Mouse (Mus musculus): Measurements from ENCODE around the gene Lrrfip1.

The Lrrfip1 gene

GRCm38 (mm10) chr1:91085686-91086085 lies 87.1 kb downstream of the Lrrfip1 start:
- DNase-seq (ENCODE audit: low read depth, low spot score): no peak

- no peak for DNase-seq (ENCODE audit: low read depth, low spot score)
Measured at GRCm38 (mm10) chr1:91086325-91086724, 87.8 kb downstream of the Lrrfip1 start.

- no peak for DNase-seq (ENCODE audit: low read depth, low spot score)
Measured at GRCm38 (mm10) chr1:91086748-91087147, 88.2 kb downstream of the Lrrfip1 start.

- DNase-seq (ENCODE audit: low read depth, low spot score): no peak
Measured at GRCm38 (mm10) chr1:91088027-91088426, 89.5 kb downstream of the Lrrfip1 start.

GRCm38 (mm10) chr1:91088941-91089340 lies 90.4 kb downstream of the Lrrfip1 start:
- DNase-seq (ENCODE audit: low read depth, low spot score): no peak

- no peak for DNase-seq (ENCODE audit: low read depth, low spot score)
Measured at GRCm38 (mm10) chr1:91090456-91090855, 91.9 kb downstream of the Lrrfip1 start.

GRCm38 (mm10) chr1:91092451-91092850 lies 93.9 kb downstream of the Lrrfip1 start:
- DNase-seq (ENCODE audit: low read depth, low spot score): no peak

- DNase-seq (ENCODE audit: low read depth, low spot score): no peak
Measured at GRCm38 (mm10) chr1:91093296-91093695, 94.8 kb downstream of the Lrrfip1 start.

GRCm38 (mm10) chr1:91094001-91094400 lies 95.5 kb downstream of the Lrrfip1 start:
- DNase-seq (ENCODE audit: low read depth, low spot score): no peak

- peak; percentile 47 for DNase-seq (ENCODE audit: low read depth, low spot score)
Measured at GRCm38 (mm10) chr1:91095258-91095657, 96.7 kb downstream of the Lrrfip1 start.

- DNase-seq (ENCODE audit: low read depth, low spot score): no peak
Measured at GRCm38 (mm10) chr1:91095853-91096252, 97.3 kb downstream of the Lrrfip1 start.

GRCm38 (mm10) chr1:91096490-91096889 lies 98.0 kb downstream of the Lrrfip1 start:
- DNase-seq (ENCODE audit: low read depth, low spot score): no peak

- DNase-seq (ENCODE audit: low read depth, low spot score): no peak
Measured at GRCm38 (mm10) chr1:91097283-91097834, 98.8 kb downstream of the Lrrfip1 start.

- DNase-seq (ENCODE audit: low read depth, low spot score): peak; percentile 57
Measured at GRCm38 (mm10) chr1:91098887-91099286, 100.3 kb downstream of the Lrrfip1 start.

- no peak for DNase-seq (ENCODE audit: low read depth, low spot score)
Measured at GRCm38 (mm10) chr1:91101709-91102440, 103.3 kb downstream of the Lrrfip1 start.

- DNase-seq (ENCODE audit: low read depth, low spot score): no peak
Measured at GRCm38 (mm10) chr1:91103366-91103983, 104.9 kb downstream of the Lrrfip1 start.

GRCm38 (mm10) chr1:91107548-91107947 lies 109.0 kb downstream of the Lrrfip1 start:
- DNase-seq (ENCODE audit: low read depth, low spot score): no peak

GRCm38 (mm10) chr1:91109302-91109701 lies 110.8 kb downstream of the Lrrfip1 start:
- no peak for DNase-seq (ENCODE audit: low read depth, low spot score)

- DNase-seq (ENCODE audit: low read depth, low spot score): no peak
Measured at GRCm38 (mm10) chr1:91112171-91112570, 113.6 kb downstream of the Lrrfip1 start.

GRCm38 (mm10) chr1:91112606-91113005 lies 114.1 kb downstream of the Lrrfip1 start:
- no peak for DNase-seq (ENCODE audit: low read depth, low spot score)

- no peak for DNase-seq (ENCODE audit: low read depth, low spot score)
Measured at GRCm38 (mm10) chr1:91122121-91122520, 123.6 kb downstream of the Lrrfip1 start.

- no peak for DNase-seq (ENCODE audit: low read depth, low spot score)
Measured at GRCm38 (mm10) chr1:91123004-91123403, 124.5 kb downstream of the Lrrfip1 start.

- DNase-seq (ENCODE audit: low read depth, low spot score): no peak
Measured at GRCm38 (mm10) chr1:91123466-91123865, 124.9 kb downstream of the Lrrfip1 start.
